Mouse (Mus musculus) stomach, embryonic 16.5 days (tissue): ENCODE measurements at regions not wholly inside any gene's neighbourhood (a gene's known extent, or its start where the extent isn't known, plus 50 kb on each side); places are given as distances from the start of the nearest gene placed in this dataset.

Source experiments
- ATAC-seq: fragments of 200-750 bp; cut with Nextera tagmentation; 2 replicates; pipeline ENCODE4 v1.8.0; 2017; ENCODE audit warnings: moderate number of reproducible peaks, moderate TSS enrichment; ENCODE audit not compliant: insufficient read depth, low FRiP score
- H3K27ac ChIP-seq: fragments of 300-500 bp; sonication (generic); 2 replicates; pipeline ENCODE4 v1.5.1; 2014; ENCODE audit warnings: low read length
- H3K27me3 ChIP-seq: fragments of 300-500 bp; sonication (generic); 2 replicates; pipeline ENCODE4 v1.6.1; 2014; ENCODE audit warnings: low read length, control low read depth, mixed read lengths; ENCODE audit not compliant: control insufficient read depth, insufficient read depth
- H3K36me3 ChIP-seq: fragments of 300-500 bp; sonication (generic); 2 replicates; pipeline ENCODE4 v1.6.1; 2014; ENCODE audit warnings: low read length; ENCODE audit not compliant: control insufficient read depth, insufficient read depth
- H3K4me1 ChIP-seq: fragments of 300-500 bp; sonication (generic); 2 replicates; pipeline ENCODE4 v1.6.1; 2014; ENCODE audit warnings: low read length, control low read depth, mixed read lengths; ENCODE audit not compliant: control insufficient read depth, insufficient read depth
- H3K4me2 ChIP-seq: fragments of 300-500 bp; sonication (generic); 2 replicates; pipeline ENCODE4 v1.6.1; 2014; ENCODE audit warnings: low read depth, low read length, mixed read lengths
- H3K4me3 ChIP-seq: fragments of 300-500 bp; sonication (generic); replicated peaks from 2 replicates; pipeline ENCODE4 v1.5.1; 2014; ENCODE audit warnings: mild to moderate bottlenecking, low read length
- H3K9ac ChIP-seq: fragments of 300-500 bp; sonication (generic); 2 replicates; pipeline ENCODE4 v1.6.1; 2014; ENCODE audit warnings: low read length
- H3K9me3 ChIP-seq: fragments of 300-500 bp; sonication (generic); replicated peaks from 2 replicates; pipeline ENCODE4 v1.6.1; 2016; ENCODE audit warnings: low read length, control low read depth; ENCODE audit not compliant: control insufficient read depth
- WGBS: fragments of 180-500 bp; shearing (Covaris S2); extraction: QIAGEN DNeasy Blood & Tissue Kit; methylation state at CpG from one replicate; pipeline ENCODE4 v1.1.7; 2014; 5-methylcytosine and 5-hydroxymethylcytosine counted together

DNA sequence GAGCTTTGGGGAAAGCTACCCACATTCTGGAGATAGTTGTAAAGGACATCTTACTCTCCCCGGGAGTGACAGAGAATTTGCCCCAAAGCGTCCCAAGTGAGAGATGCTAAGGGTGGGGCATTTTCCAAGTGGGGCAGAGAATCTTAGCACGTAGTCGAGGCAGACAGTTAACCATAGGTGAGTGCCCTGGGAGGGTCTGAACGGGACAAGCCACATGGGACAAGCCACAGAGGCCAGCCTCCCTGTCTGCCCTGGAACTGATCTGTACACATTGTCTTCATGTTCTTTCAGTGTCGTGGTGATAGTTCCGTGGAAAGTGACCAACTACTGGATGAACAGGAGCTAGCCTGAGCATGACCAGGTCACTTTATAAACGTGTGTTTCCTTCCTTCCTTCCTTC, 116.6 kb downstream of the Sec23ip start:
- WGBS: 84% methylated on average over 8 of the region's 8 CpGs
- H3K9me3 ChIP-seq: no peaks in the 10 kb centered on the region
- H3K36me3 ChIP-seq: no peaks in the 10 kb centered on the region
- ATAC-seq: no peak
- no peak overlapping the region for H3K27ac ChIP-seq
- H3K4me3 ChIP-seq: no peak overlapping the region
- no peak overlapping the region for H3K9ac ChIP-seq
- no peaks in the 10 kb centered on the region for H3K4me1 ChIP-seq
- H3K27me3 ChIP-seq: no peaks in the 10 kb centered on the region
- no peak overlapping the region for H3K4me2 ChIP-seq

GRCm38 (mm10) chr7:128868799-128869198, 124.1 kb downstream of the Sec23ip start:
- Histone ChIP-seq H3K4me2 (no peak overlapping the region), H3K9ac (no peak overlapping the region), H3K4me3 (no peak overlapping the region), H3K4me1 (no peaks in the 10 kb centered on the region), H3K36me3 (no peaks in the 10 kb centered on the region), H3K27ac (no peak overlapping the region), H3K9me3 (no peaks in the 10 kb centered on the region), H3K27me3 (no peaks in the 10 kb centered on the region)
- 73% methylated on average over 2 of the region's 2 CpGs for WGBS
- no peak for ATAC-seq

- 63% methylated on average over 3 of the region's 3 CpGs for WGBS
- H3K36me3 ChIP-seq: no peaks in the 10 kb centered on the region
Measured at GRCm38 (mm10) chr7:128884015-128884414, 139.3 kb downstream of the Sec23ip start.

GRCm38 (mm10) chr7:128885551-128885950, 140.8 kb downstream of the Sec23ip start:
- no peaks in the 10 kb centered on the region for H3K36me3 ChIP-seq
- no peaks in the 10 kb centered on the region for H3K9me3 ChIP-seq
- H3K9ac ChIP-seq: no peak overlapping the region
- no peak for ATAC-seq
- WGBS: 80% methylated on average over 4 of the region's 4 CpGs
- no peak overlapping the region for H3K27ac ChIP-seq
- no peaks in the 10 kb centered on the region for H3K27me3 ChIP-seq
- H3K4me3 ChIP-seq: no peak overlapping the region
- H3K4me1 ChIP-seq: no peaks in the 10 kb centered on the region
- no peak overlapping the region for H3K4me2 ChIP-seq

More at GRCm38 (mm10) chr7:128884015-128884414, 139.3 kb downstream of the Sec23ip start:
- no peaks in the 10 kb centered on the region for H3K27me3 ChIP-seq
- no peaks in the 10 kb centered on the region for H3K9me3 ChIP-seq
- no peak overlapping the region for H3K4me3 ChIP-seq
- no peaks in the 10 kb centered on the region for H3K4me1 ChIP-seq
- H3K4me2 ChIP-seq: no peak overlapping the region
- no peak overlapping the region for H3K9ac ChIP-seq
- ATAC-seq: no peak
- H3K27ac ChIP-seq: no peak overlapping the region

DNA sequence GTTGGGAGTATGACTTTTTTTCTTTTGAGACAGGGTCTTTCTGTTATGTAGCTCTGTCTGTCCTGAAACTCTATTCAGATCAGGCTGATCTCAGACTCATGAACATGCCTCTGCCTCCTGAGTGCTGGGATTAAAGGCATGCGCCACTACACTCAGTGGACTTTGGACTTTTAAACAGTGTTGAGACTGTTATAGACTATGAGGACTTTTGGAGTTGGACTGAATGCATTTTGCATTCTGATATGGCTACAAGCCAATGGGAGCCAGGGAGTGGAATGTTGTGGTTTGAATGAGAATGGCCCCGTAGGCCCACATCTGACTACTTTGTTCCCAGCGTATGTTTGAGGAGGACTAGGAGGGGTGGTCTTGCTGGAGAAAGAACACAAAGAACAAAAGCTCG, 165.4 kb downstream of the Sec23ip start:
- Histone ChIP-seq H3K27ac (no peak overlapping the region), H3K4me1 (no peaks in the 10 kb centered on the region), H3K9me3 (no peaks in the 10 kb centered on the region), H3K27me3 (no peaks in the 10 kb centered on the region), H3K36me3 (no peaks in the 10 kb centered on the region), H3K4me2 (no peak overlapping the region), H3K4me3 (no peak overlapping the region), H3K9ac (no peak overlapping the region)
- WGBS: 66% methylated on average over 4 of the region's 4 CpGs
- peak; percentile 78; the same call in 1 of the 2 replicates for ATAC-seq

- no peaks in the 10 kb centered on the region for H3K27me3 ChIP-seq
- no peak overlapping the region for H3K27ac ChIP-seq
- no peaks in the 10 kb centered on the region for H3K4me1 ChIP-seq
- no peaks in the 10 kb centered on the region for H3K36me3 ChIP-seq
- H3K4me2 ChIP-seq: no peak overlapping the region
- no peak overlapping the region for H3K4me3 ChIP-seq
- 30% methylated on average over 6 of the region's 6 CpGs for WGBS
- no peaks in the 10 kb centered on the region for H3K9me3 ChIP-seq
- H3K9ac ChIP-seq: no peak overlapping the region
- ATAC-seq: no peak
Measured at GRCm38 (mm10) chr7:128937976-128938730, 193.4 kb downstream of the Sec23ip start.

- no peaks in the 10 kb centered on the region for H3K36me3 ChIP-seq
- H3K4me2 ChIP-seq: no peak overlapping the region
- H3K4me1 ChIP-seq: no peaks in the 10 kb centered on the region
- no peak for ATAC-seq
- H3K27ac ChIP-seq: no peak overlapping the region
- H3K27me3 ChIP-seq: no peaks in the 10 kb centered on the region
- WGBS: 91% methylated on average over 5 of the region's 5 CpGs
- H3K4me3 ChIP-seq: no peak overlapping the region
- H3K9me3 ChIP-seq: no peaks in the 10 kb centered on the region
- H3K9ac ChIP-seq: no peak overlapping the region
Measured at GRCm38 (mm10) chr7:128960575-128960974, 215.8 kb downstream of the Sec23ip start.

GRCm38 (mm10) chr7:128979904-128980303, 235.2 kb downstream of the Sec23ip start:
- no peak overlapping the region for H3K4me2 ChIP-seq

GRCm38 (mm10) chr7:128980827-128981226, 236.1 kb downstream of the Sec23ip start:
- 0 out of 2 replicates have a peak, but pooled peaks cover 7% of the 10 kb centered on the region for H3K4me1 ChIP-seq

More at GRCm38 (mm10) chr7:128979904-128980303, 235.2 kb downstream of the Sec23ip start:
- WGBS: 37% methylated on average over 4 of the region's 4 CpGs
- Histone ChIP-seq H3K9me3 (no peaks in the 10 kb centered on the region), H3K36me3 (no peaks in the 10 kb centered on the region), H3K27ac (no peak overlapping the region), H3K4me3 (no peak overlapping the region), H3K4me1 (0 out of 2 replicates have a peak, but pooled peaks cover 7% of the 10 kb centered on the region), H3K9ac (no peak overlapping the region), H3K27me3 (no peaks in the 10 kb centered on the region)
- peak; percentile 58 for ATAC-seq

More at GRCm38 (mm10) chr7:128980827-128981226, 236.1 kb downstream of the Sec23ip start:
- H3K4me3 ChIP-seq: no peak overlapping the region
- no peaks in the 10 kb centered on the region for H3K9me3 ChIP-seq
- peak; percentile 62; the same call in 1 of the 2 replicates for ATAC-seq
- H3K27ac ChIP-seq: no peak overlapping the region
- H3K27me3 ChIP-seq: no peaks in the 10 kb centered on the region
- no peak overlapping the region for H3K4me2 ChIP-seq
- no peak overlapping the region for H3K9ac ChIP-seq
- no peaks in the 10 kb centered on the region for H3K36me3 ChIP-seq
- whole genome bisulfite sequencing: 46% methylated on average over 7 of the region's 7 CpGs
